Mouse (Mus musculus): ENCODE measurements around the gene Olfr340.
"Not testable (repeated sequence)": the region's sequence is repeated elsewhere in the genome, so short reads cannot be mapped to it uniquely, and the experiment has no call there.

The Olfr340 gene

GRCm38 (mm10) chr2:36452287-36452686 lies at the start of gene Olfr340:
Gene Olfr340, plus strand, starts transcription at chr2:36452587.
- no peak for DNase-seq

DNA sequence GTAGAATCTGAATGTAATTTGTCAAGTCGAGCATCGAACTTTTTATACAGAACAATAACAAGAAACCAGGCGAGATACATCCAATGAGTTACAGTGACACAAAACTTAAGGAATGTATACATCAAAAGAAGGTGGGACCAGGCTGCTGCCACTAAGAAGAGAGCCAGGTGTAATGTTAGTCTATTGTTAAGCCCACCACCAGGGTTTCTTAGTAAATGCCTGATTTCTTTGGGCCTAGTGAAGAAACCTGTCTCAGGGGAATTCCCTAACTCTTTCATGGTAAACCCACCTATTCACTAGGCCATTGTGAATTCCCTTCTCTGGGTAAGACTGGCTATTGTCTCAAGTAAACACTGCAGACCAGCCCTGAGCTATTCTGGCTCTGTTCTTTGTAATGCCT lies 37.2 kb upstream of the Olfr340 start:
- DNase-seq, result not testable (repeated sequence)

DNA sequence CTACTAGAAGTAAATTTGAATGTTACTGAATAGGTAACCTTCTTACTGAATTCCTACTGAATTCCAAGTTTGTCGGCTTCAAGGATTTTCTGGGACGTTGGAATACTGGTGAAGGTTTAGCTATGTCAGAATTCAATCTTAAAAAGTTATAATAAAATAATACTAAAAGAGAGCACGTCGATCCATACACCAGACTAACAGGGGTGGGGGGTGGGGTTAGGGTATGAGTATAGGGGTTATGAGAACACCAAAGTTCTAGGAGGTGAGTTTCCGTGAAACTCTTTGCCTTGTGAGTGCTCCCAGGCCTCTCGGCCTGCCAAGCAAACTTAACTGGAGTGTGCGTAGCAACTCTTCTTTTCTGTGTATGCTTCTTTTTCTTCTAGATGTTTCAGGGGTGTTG lies 36.8 kb upstream of the Olfr340 start:
- not testable (repeated sequence) for DNase-seq

- DNase-seq, result no peak
Observed at GRCm38 (mm10) chr2:36418647-36419046, 33.7 kb upstream of the Olfr340 start, which contains the start of gene Olfr339. Gene Olfr339, plus strand, starts transcription at chr2:36418947.

DNA sequence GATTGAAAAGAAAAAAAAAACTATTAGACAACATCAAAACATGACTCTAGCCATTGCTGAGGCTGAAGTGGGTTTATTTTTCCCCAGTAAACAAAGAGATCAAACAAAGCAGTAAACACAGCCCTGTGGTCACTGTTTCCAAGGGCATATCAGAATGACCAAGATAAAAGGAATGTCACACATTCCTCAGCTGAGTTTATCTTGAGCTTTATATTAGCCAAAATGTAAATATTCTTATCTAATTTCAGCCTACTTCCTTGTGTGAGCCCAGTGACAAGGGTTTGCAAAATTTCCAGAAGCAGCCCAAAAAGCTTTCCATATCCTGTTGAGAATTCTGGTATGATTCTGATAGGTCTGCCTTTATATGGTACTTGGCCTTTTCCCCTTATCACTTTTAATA lies 21.2 kb downstream of the Olfr340 start:
- DNase-seq, result no peak

DNA sequence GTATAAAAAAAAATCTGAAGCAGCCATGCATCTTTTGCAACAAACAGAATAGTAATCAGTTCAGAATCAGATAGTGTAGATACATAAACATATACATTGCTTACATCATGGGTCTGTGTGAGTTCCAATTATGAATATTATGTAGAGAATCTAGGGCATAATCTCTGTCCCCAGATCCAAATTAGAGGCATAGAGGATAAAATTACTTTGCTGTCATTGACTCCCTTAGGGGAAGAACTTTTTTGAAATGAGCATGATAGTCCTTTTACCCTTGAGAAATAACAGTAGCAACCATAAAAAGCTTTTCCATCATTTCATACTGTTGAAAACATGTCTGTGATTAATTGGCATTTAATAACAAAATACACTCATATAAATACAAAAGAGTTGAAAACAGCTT lies 30.0 kb downstream of the Olfr340 start, which contains the start of gene Olfr341:
Gene Olfr341, minus strand, starts transcription at position 101 of the 400 bp plus-strand sequence.
- no peak for DNase-seq
